14 mouse cellular contexts compared by ENCODE assay signal in genomic region chr3:143646836-143647235, GRCm38 (mm10).
DNase-seq lines count a peak whose midpoint lies in the region; TF ChIP-seq lines count a peak whose summit lies in the region.
"Had no signal": no experiment of that assay in that cellular context is flagged by ENCODE, and none has a peak within 500 bp of the region (broad histone marks: within the 10 kb centered on the region; RNA-seq: fewer than 3 reads in every experiment).

No protein-coding gene starts in this region.

- no peak for TF ChIP-seq CTCF in liver, adult 2 months (IDR thresholded peaks at IDR 0.05; ENCODE audit: low read depth, low read length)
- TF ChIP-seq CTCF in lung, adult 2 months (IDR thresholded peaks at IDR 0.05; ENCODE audit: insufficient read depth, low read length) = no peak

- no peaks in the 10 kb centered on the region for H3K36me3 ChIP-seq in liver, adult 2 months (ENCODE audit: control insufficient read depth, insufficient read depth, low read length)
- H3K36me3 ChIP-seq: embryonic facial prominence, embryonic 12.5 days; G1E; midbrain, embryonic 15.5 days had no signal

- intact Hi-C loops in left cerebral cortex, postnatal 4 days (cut with DNase I) = no loop called here

- 26% methylated on average over 7 of the region's 7 CpGs for WGBS in liver, adult 2 months
- 33% methylated on average over 7 of the region's 7 CpGs for WGBS in lung, adult 2 months

- H3K4me1 ChIP-seq in liver, adult 2 months (ENCODE audit: control insufficient read depth, insufficient read depth, low read length) = no peaks in the 10 kb centered on the region
- H3K4me1 ChIP-seq in lung, adult 2 months (ENCODE audit: control insufficient read depth, insufficient read depth, low read length) = no peaks in the 10 kb centered on the region
- H3K4me1 ChIP-seq: embryonic facial prominence, embryonic 12.5 days; midbrain, embryonic 15.5 days had no signal

- H3K4me3 ChIP-seq in liver, adult 2 months (ENCODE audit: insufficient read depth, low read depth, low read length) = no peak overlapping the region
- no peak overlapping the region for H3K4me3 ChIP-seq in lung, adult 2 months (replicated peaks; ENCODE audit: extremely low read depth, low read depth, low read length)
- H3K4me3 ChIP-seq: embryonic facial prominence, embryonic 12.5 days; gastrocnemius, adult 2 months; midbrain, embryonic 15.5 days had no signal

- DNase-seq in liver, adult 2 months (ENCODE audit: extremely low read depth, low read depth, low spot score) = peak; percentile 4
- DNase-seq in liver = no peak
- DNase-seq in lung, adult 2 months = peak; percentile 9
- DNase-seq in skeletal muscle tissue, adult 2 months (ENCODE audit: low read depth, low spot score) = peak; percentile 11
- peak; percentile 56 to 63 for DNase-seq in thymus, postnatal 36 days
- no peak for DNase-seq in left cerebral cortex, postnatal 4 days
- DNase-seq in cerebellum, adult 18-20 months = no peak
- DNase-seq in right cerebral cortex, postnatal 4 days = no peak
- DNase-seq: gastrocnemius, adult 2 months; heart, postnatal 36 days; right cerebral cortex, adult 18-20 months had no signal

- no peak for TF ChIP-seq POLR2A in liver, adult 2 months (IDR thresholded peaks at IDR 0.05; ENCODE audit: extremely low read depth, insufficient read depth, low read length)
- no peak for TF ChIP-seq POLR2A in lung, adult 2 months (IDR thresholded peaks at IDR 0.05; ENCODE audit: borderline replicate concordance, extremely low read depth, low read depth, low read length)

- no peak overlapping the region for H3K9ac ChIP-seq in liver, adult 2 months (ENCODE audit: low read depth, low read length)
- H3K9ac ChIP-seq: embryonic facial prominence, embryonic 12.5 days; midbrain, embryonic 15.5 days had no signal

- no peaks in the 10 kb centered on the region for H3K79me2 ChIP-seq in liver, adult 2 months (ENCODE audit: control insufficient read depth, insufficient read depth, low read length)

- H3K27ac ChIP-seq in liver, adult 2 months (replicated peaks; ENCODE audit: insufficient read depth, low read depth, low read length) = no peak overlapping the region
- H3K27ac ChIP-seq: embryonic facial prominence, embryonic 12.5 days; gastrocnemius, adult 2 months; midbrain, embryonic 15.5 days had no signal

- H3K27me3 ChIP-seq in liver, adult 2 months (ENCODE audit: control insufficient read depth, insufficient read depth, low read length) = no peaks in the 10 kb centered on the region
- H3K27me3 ChIP-seq: embryonic facial prominence, embryonic 12.5 days; midbrain, embryonic 15.5 days had no signal

Comparison
In these comparisons a context has a peak if more than half of its experiments do, and no peak if none do; other contexts are left out.
1. DNase-seq: peak in liver, adult 2 months (single experiment), lung, adult 2 months (single experiment), skeletal muscle tissue, adult 2 months (single experiment) and thymus, postnatal 36 days (2 of 2); none in liver (single experiment), left cerebral cortex, postnatal 4 days (single experiment), cerebellum, adult 18-20 months (0 of 2) and right cerebral cortex, postnatal 4 days (single experiment).